Mouse (Mus musculus): Measurements from ENCODE around the gene Prrt3.

The Prrt3 gene

DNA sequence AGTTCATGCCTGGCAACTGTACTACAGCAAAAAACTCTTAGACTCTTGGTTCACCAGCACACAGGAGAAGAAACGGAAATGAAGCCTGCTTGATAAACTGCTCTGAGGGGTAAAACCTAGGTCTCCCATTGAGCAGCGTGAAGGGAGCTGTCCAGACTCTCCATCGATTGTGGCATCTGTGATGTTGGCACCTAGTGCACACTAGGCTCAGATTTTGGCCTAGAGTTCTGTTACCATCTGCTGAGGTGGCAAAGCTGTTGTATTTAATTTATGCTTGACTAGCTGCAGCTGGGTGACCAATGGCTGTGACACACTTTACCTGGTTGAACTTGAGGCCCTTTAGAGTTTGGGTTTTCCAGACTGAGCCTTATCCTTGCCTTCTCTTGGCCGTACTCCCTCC is 54.1 kb downstream of the Prrt3 start:
- H3K4me3 ChIP-seq (replicated peaks; ENCODE audit: low read length), result no peak overlapping the region
- H3K36me3 ChIP-seq (ENCODE audit: insufficient read depth, low read length), result peaks cover 48% of the 10 kb centered on the region
- TF ChIP-seq POU5F1 (IDR thresholded peaks at IDR 0.05; ENCODE audit: borderline replicate concordance, low read length) (no peak), NANOG (IDR thresholded peaks at IDR 0.05; ENCODE audit: borderline replicate concordance, low read length) (no peak), CTCF (conservative IDR thresholded peaks at IDR 0.05; ENCODE audit: low read length) (no peak)
- peaks cover 5% of the 10 kb centered on the region; the same call in 1 of the 2 replicates for H3K27me3 ChIP-seq (ENCODE audit: insufficient read depth, low read length)
- H3K9me3 ChIP-seq (ENCODE audit: low read length), result no peaks in the 10 kb centered on the region
- peaks cover 38% of the 10 kb centered on the region for H3K4me1 ChIP-seq (replicated peaks; ENCODE audit: low read depth, low read length)

DNA sequence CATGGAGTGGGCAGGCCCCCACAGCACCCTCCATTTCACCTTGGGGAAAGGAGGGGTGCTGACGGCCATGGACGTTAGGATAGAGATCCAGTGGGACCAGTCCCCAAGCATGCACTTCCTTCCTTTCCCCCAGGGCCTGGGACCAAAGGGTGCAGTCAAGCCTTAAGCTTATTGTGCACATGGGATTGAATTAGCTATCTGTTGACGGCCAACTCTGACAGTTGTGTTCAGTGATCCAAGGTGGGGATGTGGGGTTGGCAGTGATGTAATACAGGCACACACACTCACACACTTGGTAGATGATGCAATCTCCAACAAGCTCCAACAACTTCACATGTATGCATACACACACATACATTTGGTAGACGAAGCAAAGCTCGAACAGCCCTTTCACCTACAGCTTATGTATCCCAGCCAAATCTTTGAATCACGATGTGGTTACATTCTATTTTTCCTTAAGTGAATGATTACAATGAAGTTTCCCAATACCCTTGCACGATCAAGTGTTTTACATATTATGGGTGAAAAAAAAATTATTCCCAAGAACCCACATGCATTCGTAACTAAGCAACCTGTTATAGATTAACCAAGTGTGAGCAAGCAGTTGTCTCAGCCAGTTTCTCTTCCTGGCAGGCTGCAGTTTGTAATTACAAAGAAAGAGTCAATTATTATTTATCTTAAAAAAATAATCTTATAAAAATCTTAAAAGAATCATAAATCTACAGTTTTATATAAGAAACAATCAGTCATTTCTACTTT is 57.3 kb downstream of the Prrt3 start:
- TF ChIP-seq POU5F1 (IDR thresholded peaks at IDR 0.05; ENCODE audit: borderline replicate concordance, low read length) (no peak), NANOG (IDR thresholded peaks at IDR 0.05; ENCODE audit: borderline replicate concordance, low read length) (no peak), CTCF (conservative IDR thresholded peaks at IDR 0.05; ENCODE audit: low read length) (no peak)
- H3K27me3 ChIP-seq (ENCODE audit: insufficient read depth, low read length), result no peaks in the 10 kb centered on the region
- peaks cover 48% of the 10 kb centered on the region for H3K4me1 ChIP-seq (replicated peaks; ENCODE audit: low read depth, low read length)
- no peak overlapping the region for H3K4me3 ChIP-seq (replicated peaks; ENCODE audit: low read length)
- H3K36me3 ChIP-seq (ENCODE audit: insufficient read depth, low read length), result peaks cover 48% of the 10 kb centered on the region
- H3K9me3 ChIP-seq (ENCODE audit: low read length), result no peaks in the 10 kb centered on the region

Data from E14TG2a.4 (cell line).